Mouse (Mus musculus) layer of hippocampus, adult 8-10 months (tissue): ENCODE measurements around the gene Bmp2k. TPM values are rescaled to one million over a fixed set of nuclear protein-coding genes. Genes with fewer than 3 reads are reported as not detected.

Experiments used
- DNase-seq, 2 experiments: peaks; one replicate each; pipeline ENCODE4 v3.0.0; 2022; ENCODE audit warnings: low spot score in 2 of 2
- total RNA-seq, 4 experiments: library from RNA; stranded (reverse); gene quantifications; 2 replicates each; pipeline ENCODE4 v1.2.4; 2022

The Bmp2k gene
- total RNA-seq, 4 experiments from 2014 or later = 13.3 to 24.0 (median 19.2) TPM

- DNase-seq = no peak
Measured at GRCm38 (mm10) chr5:97092970-97093369, 95.5 kb downstream of the Bmp2k start.

DNA sequence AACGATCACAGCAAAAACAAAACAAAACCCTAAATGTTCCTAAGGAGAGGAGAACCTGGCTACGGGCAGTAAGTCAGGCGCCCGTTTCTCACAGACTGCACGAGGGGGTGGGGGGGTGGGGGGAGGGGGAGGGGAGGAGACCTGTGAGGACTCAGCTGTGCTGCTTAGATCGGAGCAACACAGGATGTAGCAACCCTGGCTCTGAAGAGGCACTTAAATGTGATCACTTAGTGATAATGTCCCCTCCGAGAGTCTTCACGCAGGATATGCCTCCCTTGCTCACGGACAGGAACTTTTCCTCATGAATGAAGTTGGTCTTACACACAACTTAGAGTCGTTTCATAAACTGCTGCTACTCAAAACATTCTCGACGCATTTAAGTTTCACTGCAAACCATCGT lies 97.8 kb downstream of the Bmp2k start:
- no peak for DNase-seq

DNA sequence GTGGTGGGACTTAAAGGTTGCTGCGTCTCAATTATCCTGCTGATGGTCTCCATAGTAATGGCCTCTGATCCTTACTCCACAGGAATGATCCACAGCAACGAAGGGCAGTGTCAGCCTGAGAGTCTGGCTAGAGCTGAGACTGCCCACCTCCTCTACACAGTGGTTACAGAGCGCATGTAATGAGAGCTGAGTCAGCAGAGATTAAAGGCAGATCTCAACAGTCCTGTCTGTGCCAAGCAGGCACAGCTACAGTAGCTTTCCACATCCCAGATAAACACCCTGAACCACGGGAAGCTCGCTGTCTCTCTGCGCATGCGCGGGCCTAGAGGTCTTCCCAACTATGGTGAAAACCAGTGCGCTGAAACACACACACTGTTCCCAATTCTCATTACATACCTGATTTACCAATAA lies 100.1 kb downstream of the Bmp2k start:
- DNase-seq = no peak

DNA sequence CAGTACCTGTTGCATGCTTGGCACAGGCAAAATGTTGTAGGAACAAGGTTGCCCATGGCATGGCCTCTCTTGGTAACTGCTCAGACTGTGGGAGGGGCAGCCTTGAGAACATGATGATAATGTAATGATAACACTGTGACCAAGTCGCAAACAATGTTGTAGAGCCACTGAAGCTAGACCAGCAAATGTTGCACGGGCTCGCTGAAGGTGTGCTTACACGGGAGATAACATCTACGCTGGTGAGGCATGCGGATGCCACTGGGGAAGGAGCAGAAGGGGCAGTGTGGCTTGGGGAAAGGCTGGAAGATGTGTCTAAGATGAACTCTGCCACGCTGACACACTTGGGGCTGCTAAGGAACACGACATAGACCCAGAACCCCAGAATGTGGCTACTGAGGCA lies 102.5 kb downstream of the Bmp2k start:
- DNase-seq = no peak

DNA sequence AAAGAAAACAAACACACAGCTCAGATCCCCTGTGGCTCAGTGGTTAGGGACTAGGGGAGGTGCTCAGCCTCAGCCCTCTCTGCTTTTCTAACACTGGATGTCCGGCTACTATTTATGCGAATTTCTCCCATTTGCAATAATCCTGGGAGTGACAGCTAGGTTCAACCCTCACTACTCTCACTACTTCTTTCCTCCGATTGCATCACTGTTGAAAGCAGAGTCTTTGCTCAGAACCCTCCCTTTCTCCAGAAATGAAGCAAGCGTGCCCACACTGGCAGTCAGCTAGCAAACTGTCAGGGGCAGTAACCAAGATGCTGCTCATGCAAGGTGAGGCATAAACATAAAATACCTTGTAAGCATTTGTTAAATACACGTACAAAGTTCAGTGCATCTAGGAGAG lies 110.8 kb downstream of the Bmp2k start:
- no peak for DNase-seq

- no peak for DNase-seq
Measured at GRCm38 (mm10) chr5:97110133-97110532, 112.6 kb downstream of the Bmp2k start.

DNA sequence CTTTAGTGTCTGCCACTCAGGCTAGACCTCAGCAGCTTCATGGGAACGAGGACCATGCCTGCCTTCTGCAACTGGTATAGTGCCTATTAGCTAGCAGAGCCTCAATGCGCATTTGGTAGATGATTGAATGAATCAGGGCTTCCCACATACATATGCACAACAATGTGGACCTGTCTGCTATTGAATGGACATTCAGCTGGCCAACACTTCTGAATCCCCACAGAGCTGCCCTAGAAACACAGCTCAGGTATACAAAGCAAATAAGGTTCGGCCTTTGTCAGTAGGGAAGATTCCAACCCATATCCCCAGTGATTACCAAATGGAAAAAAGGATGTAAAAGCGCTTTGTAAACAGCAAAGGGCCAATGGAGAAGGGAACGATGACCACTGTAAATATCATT lies 113.2 kb downstream of the Bmp2k start:
- peak in 1 of 2 experiments; percentile 32 for DNase-seq

- peak; percentile 96 to 97 for DNase-seq
Measured at GRCm38 (mm10) chr5:97111207-97111910, 113.9 kb downstream of the Bmp2k start, which contains the start of gene Paqr3. Gene Paqr3, minus strand, starts transcription at chr5:97111596.

- DNase-seq = no peak
Measured at GRCm38 (mm10) chr5:97124977-97125376, 127.5 kb downstream of the Bmp2k start.

DNA sequence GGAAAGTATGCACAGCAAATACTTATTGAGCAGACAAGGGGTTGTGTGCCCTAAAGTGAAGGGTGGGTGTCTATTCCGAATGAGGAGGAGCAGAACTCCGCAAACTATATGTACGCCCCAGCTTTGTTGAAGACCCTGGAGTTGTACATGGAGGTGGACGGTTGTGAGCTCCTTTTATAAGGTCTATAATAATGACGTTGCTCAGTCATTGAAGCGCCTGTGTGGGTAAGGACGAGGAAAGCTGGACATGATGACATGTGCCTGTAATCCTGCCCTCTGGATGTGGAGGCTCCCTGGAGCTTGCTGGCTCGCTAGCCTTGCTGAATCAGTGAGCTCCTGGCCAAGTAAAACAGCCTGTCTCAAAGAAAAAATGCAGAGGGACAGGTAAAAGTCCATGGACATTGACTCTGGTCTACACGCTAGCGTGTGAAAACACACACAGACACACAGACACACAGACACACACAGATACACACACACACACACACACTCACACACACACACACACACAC lies 128.0 kb downstream of the Bmp2k start:
- no peak for DNase-seq

DNA sequence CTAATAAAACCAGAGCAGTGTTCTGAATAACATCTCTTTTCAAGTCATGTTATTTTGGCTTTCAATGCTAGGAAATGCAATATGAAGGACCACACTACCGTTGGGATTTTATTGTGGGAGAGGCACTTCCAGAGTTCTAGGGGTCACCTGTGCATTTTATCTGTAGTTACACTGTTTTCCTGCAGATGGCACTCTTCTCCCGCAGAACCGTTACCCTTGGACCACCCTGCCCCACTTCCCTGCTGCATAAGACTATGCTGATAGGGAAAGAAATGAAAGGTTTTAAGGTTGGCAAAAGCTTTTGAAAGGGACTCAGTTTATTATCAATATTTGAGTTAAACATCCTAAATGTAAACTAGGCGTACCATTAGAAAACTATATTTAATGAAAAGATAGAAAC lies 128.5 kb downstream of the Bmp2k start:
- no peak for DNase-seq

DNA sequence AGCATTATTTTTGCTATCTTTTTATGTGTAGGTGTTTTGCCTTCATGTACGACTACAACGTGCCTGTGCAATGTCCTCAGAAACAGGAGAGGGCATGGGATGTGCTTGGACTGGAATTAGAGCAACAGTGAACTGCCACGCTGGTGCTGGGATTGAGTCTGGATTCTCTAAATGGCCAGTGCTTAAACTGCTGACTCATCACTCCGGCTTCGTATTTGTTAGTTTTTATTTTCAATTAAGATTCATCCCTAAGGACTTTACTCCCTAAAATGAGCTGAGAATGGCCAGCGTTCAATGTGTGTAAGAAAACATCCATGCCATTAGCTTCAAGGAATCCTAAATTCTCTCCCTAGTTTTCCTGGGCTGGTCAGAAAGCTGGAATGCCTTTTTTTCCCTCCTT lies 129.8 kb downstream of the Bmp2k start:
- DNase-seq = no peak

DNA sequence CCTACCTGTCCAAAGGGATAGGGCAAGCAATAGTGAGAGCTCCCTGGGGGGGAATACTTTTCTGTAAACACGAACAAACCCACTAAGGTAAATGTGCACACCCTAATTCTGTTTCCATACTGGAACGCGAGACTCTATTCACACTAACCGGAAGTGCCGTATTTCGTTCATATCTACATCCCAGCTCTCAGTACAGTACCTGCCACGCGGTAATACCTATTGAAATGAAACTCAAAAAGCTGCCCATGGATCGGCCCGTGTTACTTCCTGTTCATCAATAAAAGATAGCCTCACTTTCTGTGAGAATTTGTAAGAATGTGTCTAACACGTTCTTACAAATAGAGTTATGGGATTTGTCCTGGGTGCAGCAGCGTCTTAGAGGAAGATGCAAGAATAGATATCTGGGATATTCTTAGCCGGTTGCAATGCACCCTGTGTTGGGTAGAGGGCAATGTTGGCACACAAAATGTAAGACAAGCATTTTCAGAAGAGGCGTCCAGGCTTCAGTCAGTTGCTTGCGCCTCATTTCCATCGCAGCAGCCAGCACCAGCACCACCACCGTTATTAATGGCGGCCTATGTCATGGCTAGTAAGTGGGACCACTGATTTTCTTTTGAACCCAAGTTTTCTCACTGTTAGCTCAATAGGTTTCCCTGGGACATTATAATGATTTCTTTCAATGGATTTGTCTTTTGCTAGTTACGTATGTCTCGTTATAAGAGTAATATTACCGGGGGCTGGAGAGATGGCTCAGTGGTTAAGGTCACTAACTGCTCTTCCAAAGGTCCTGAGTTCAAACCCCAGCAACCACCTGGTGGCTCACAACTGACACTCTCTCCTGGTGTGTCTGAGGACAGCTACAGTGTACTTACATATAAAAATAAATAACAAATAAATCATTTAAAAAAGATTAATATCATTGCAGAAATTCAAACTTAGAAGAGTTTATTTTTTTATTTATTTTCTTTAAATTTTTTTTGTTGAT lies 131.0 kb downstream of the Bmp2k start:
- peak; percentile 48 to 75 for DNase-seq

DNA sequence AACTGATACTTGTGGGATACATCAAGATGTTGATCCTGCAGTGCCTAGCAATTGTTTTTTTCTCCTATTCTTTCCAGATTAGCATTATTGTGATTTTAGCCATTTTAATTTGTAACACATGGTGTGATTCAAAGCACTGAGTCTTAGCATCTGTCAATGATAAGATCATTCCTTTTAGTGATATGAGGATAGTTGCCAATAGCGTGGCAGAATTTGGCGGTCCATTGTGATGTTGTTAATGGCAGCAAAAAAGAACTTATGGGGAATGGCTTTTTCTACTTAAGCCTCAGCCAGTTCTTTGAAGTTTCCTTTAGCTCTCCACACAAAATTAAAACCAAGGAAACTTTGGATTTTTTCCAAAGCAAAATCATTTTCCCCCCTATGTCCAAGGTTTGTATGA lies 132.1 kb downstream of the Bmp2k start:
- DNase-seq = no peak

GRCm38 (mm10) chr5:97135331-97135730 lies 137.8 kb downstream of the Bmp2k start:
- DNase-seq = no peak

Other genes with a start within 250 kb of the Bmp2k start
- gene Anxa3, start 204.3 kb upstream of the Bmp2k start, total RNA-seq = 10 to 100 TPM; 12.2 to 46.9 (median 26.6) TPM
- gene Paqr3, start 113.9 kb downstream of the Bmp2k start, total RNA-seq = 10 to 100 TPM; 25.8 to 38.3 (median 30.7) TPM